Mouse (Mus musculus) G1E (cell line): ENCODE results near the gene Atf3. TPM values are rescaled to one million over a fixed set of nuclear protein-coding genes. Genes with fewer than 3 reads are reported as not detected.

Source experiments
- ATAC-seq: 2 replicates; pipeline ENCODE4 v1.8.0; 2016; ENCODE audit warnings: mild to moderate bottlenecking; ENCODE audit not compliant: insufficient number of reproducible peaks, poor library complexity, low FRiP score, severe bottlenecking; ENCODE audit errors: extremely low read depth
- DNase-seq: peaks from one replicate; pipeline ENCODE4 v3.0.0; 2012; ENCODE audit warnings: low spot score
- H3K27me3 ChIP-seq: 2 replicates; pipeline ENCODE4 v1.6.1; 2012; ENCODE audit warnings: mild to moderate bottlenecking, low read length, inconsistent platforms; ENCODE audit not compliant: insufficient read depth
- H3K36me3 ChIP-seq: replicated peaks from 2 replicates; pipeline ENCODE3; 2012; ENCODE audit warnings: mild to moderate bottlenecking, inconsistent platforms
- H3K4me1 ChIP-seq: 2 replicates; pipeline ENCODE4 v1.6.1; 2012; ENCODE audit warnings: low read depth, low read length, inconsistent platforms, mixed read lengths; ENCODE audit not compliant: insufficient read depth
- H3K4me3 ChIP-seq: 2 replicates; pipeline ENCODE4 v1.5.1; 2012; ENCODE audit warnings: low read depth, mild to moderate bottlenecking, inconsistent platforms, low read length, moderate library complexity, mixed read lengths
- H3K9me3 ChIP-seq: replicated peaks from 2 replicates; pipeline ENCODE4 v1.6.1; 2012; ENCODE audit warnings: inconsistent platforms
- CTCF ChIP-seq: IDR thresholded peaks from 2 replicates; pipeline ENCODE4 v1.5.1; 2012; ENCODE audit warnings: low read depth, low read length, inconsistent platforms, mixed read lengths
- GATA1 ChIP-seq: IDR thresholded peaks from 2 replicates; pipeline ENCODE4 v1.6.1; 2012; ENCODE audit warnings: borderline replicate concordance, low read length, inconsistent platforms, mixed read lengths
- GATA2 ChIP-seq: IDR thresholded peaks from 2 replicates; pipeline ENCODE4 v1.6.1; 2012; ENCODE audit warnings: low read depth, low read length, inconsistent platforms, borderline replicate concordance
- POLR2AphosphoS5 ChIP-seq: IDR thresholded peaks from 2 replicates; pipeline ENCODE4 v1.6.1; 2012; ENCODE audit warnings: low read depth, low read length, inconsistent platforms; ENCODE audit not compliant: insufficient replicate concordance
- TAL1 ChIP-seq: conservative IDR thresholded peaks from 2 replicates; pipeline ENCODE4 v1.6.1; 2012; ENCODE audit warnings: low read depth, low read length, inconsistent platforms, mixed read lengths
- polyA plus RNA-seq: library from polyadenylated mRNA; stranded (reverse); fragments of >175 nt; gene quantifications from 2 replicates; pipeline ENCODE4 v1.2.3, GENCODE M21; 2012
- total RNA-seq, 2 experiments: library from RNA; stranded (forward) in 1 of 2; stranded (reverse) in 1 of 2; fragments of 200-1000 nt in 1 of 2; fragments of >200 nt in 1 of 2; fragmentation: Nextera tagmentation in 1 of 2; gene quantifications; 2 replicates each; pipeline ENCODE4 v1.2.3; 2014 to 2017

Atf3 gene
- total and polyA plus RNA-seq, 3 experiments = 0.16 TPM; not detected in 2

DNA sequence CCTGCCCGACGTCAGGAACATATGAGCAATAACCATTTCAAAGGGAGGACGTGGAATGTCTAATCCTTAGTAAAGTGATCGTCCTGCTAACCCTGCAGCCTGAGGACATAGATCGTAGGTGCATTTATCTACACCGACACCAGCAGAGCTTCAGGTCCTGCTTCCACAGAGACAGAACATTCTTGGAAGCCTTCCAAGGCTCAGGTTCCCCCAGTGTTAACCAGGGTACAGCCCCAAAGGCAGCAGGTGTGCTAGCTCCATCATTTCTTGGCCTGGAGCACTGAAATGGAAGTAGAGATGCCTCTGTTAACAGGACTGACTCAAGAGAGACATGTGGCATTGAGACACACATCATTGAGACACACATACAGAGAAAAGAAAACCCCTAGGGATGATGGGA is 25.6 kb downstream of the Atf3 start:
- Histone ChIP-seq H3K9me3 (no peaks in the 10 kb centered on the region), H3K4me1 (no peaks in the 10 kb centered on the region), H3K4me3 (no peak overlapping the region), H3K27me3 (peaks cover 35% of the 10 kb centered on the region), H3K36me3 (no peaks in the 10 kb centered on the region)
- DNase-seq = no peak
- ATAC-seq = no peak
- no peak for TF ChIP-seq GATA2
- no peak for TF ChIP-seq CTCF
- TF ChIP-seq POLR2AphosphoS5 = no peak
- no peak for TF ChIP-seq GATA1
- no peak for TF ChIP-seq TAL1

DNA sequence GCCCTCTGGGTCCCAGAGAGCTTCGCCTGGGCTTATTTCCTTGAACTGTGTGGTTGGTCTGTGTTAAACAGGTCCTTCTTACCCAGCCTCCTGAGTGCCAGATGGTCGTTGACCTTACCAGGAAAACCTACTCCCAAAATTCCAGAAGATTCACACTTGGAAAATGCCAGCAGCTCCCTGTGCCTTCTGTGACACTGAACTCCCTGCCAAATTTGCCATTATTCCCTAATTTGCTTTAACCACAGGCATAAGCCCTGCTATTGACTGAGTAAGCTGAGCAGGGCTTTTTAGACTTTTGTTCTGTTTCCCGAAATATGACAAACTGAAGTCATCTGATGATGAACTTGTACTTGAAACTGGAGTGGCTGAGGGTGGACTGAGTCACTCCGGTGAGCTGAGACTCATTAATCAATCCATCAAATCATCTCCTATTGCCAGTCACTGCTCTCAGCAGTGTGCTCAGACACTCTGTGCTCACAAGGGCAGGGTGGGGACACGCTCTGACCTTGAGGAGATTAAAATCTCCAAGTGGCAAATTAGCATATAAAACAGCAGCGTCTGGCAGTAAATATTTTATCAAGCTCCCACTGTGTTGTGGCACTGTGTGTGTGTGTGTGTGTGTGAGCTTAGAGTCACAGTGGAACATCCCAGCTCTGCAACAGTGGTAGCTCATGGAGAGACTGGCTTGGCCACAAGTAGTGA is 28.0 kb downstream of the Atf3 start:
- Histone ChIP-seq H3K4me3 (no peak overlapping the region), H3K36me3 (no peaks in the 10 kb centered on the region), H3K27me3 (peaks cover 58% of the 10 kb centered on the region), H3K4me1 (no peaks in the 10 kb centered on the region; the same call in 1 of the 2 replicates), H3K9me3 (no peaks in the 10 kb centered on the region)
- DNase-seq (no peak), ATAC-seq (no peak)
- TF ChIP-seq POLR2AphosphoS5 (no peak), GATA1 (no peak), TAL1 (no peak), GATA2 (no peak), CTCF (no peak)

DNA sequence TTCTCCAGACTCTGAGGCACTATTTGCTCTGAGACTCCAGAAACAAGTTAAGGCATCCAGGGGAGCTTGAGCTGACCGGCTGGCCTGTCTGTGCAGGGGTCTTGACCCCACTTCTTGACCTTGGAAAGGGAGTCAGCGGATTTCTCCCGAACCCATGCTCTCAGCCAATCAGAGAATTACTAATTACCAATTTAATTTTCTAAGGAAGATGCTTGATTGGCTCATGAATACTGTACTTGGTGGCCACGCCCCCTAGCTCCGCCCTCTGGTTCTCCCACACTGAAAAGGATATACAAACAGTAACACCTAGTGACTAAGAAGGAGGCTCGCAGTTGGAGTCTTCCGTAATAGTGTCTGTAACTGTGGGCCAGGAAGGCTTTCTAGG is 31.5 kb downstream of the Atf3 start:
- Histone ChIP-seq H3K4me3 (no peak overlapping the region), H3K4me1 (peaks cover 10% of the 10 kb centered on the region), H3K27me3 (peaks cover 80% of the 10 kb centered on the region), H3K36me3 (no peaks in the 10 kb centered on the region), H3K9me3 (peaks cover 12% of the 10 kb centered on the region)
- peak; percentile 31; the same call in 1 of the 2 replicates for ATAC-seq
- TF ChIP-seq TAL1 (no peak), CTCF (no peak), POLR2AphosphoS5 (no peak), GATA1 (no peak), GATA2 (no peak)
- no peak for DNase-seq

GRCm38 (mm10) chr1:191185761-191186385 is 32.0 kb downstream of the Atf3 start:
- no peak for TF ChIP-seq CTCF
- no peak for TF ChIP-seq GATA2
- no peak for TF ChIP-seq POLR2AphosphoS5
- no peak for TF ChIP-seq TAL1
- TF ChIP-seq GATA1 = no peak
- Histone ChIP-seq H3K27me3 (peaks cover 81% of the 10 kb centered on the region), H3K4me3 (no peak overlapping the region), H3K9me3 (peaks cover 12% of the 10 kb centered on the region), H3K36me3 (no peaks in the 10 kb centered on the region), H3K4me1 (peaks cover 10% of the 10 kb centered on the region)
- no peak for ATAC-seq
- DNase-seq = no peak

DNA sequence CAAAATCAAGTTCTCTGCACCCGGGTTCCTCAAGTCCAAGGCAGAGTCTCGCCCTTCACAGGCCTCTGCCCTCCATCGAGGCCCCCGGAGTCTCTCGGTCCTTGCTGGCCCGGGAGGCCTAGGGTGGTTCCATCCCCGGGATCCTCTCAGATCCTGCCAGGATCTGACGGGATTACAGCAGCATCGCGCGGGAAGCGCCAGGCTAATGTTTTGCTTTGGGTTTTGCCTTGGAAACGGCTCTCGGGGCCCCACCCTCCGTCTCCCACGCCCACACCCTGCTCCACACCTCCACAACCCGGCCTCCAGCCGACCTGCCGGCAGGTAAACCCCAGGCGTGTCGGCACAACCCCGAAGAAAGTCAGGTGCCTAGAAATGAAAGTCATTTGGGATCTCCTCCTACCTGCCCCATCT is 33.0 kb downstream of the Atf3 start:
- H3K27me3 ChIP-seq = peaks cover 78% of the 10 kb centered on the region
- peaks cover 10% of the 10 kb centered on the region for H3K4me1 ChIP-seq
- ATAC-seq (no peak), DNase-seq (no peak)
- H3K36me3 ChIP-seq = no peaks in the 10 kb centered on the region
- TF ChIP-seq TAL1 (no peak), GATA2 (no peak), CTCF (no peak), GATA1 (no peak), POLR2AphosphoS5 (no peak)
- peaks cover 12% of the 10 kb centered on the region for H3K9me3 ChIP-seq
- no peak overlapping the region for H3K4me3 ChIP-seq

- no peak overlapping the region for H3K4me3 ChIP-seq
- H3K4me1 ChIP-seq = peaks cover 10% of the 10 kb centered on the region
- DNase-seq (no peak), ATAC-seq (no peak)
- peaks cover 77% of the 10 kb centered on the region for H3K27me3 ChIP-seq
- no peaks in the 10 kb centered on the region for H3K36me3 ChIP-seq
- H3K9me3 ChIP-seq = peaks cover 12% of the 10 kb centered on the region
- no peak for TF ChIP-seq TAL1
- no peak for TF ChIP-seq CTCF
- no peak for TF ChIP-seq GATA2
- TF ChIP-seq POLR2AphosphoS5 = no peak
- no peak for TF ChIP-seq GATA1
These were observed 33.6 kb downstream of the Atf3 start for GRCm38 (mm10) chr1:191184066-191184815.
